Mouse (Mus musculus) Patski (cell line): Measurements from ENCODE around the gene Rpusd3. TPM values are rescaled to one million over a fixed set of nuclear protein-coding genes. Genes with fewer than 3 reads are reported as not detected.
A peak's percentile ranks its signal among the peaks of the same experiment; 100 is the strongest.

Source experiments
- ATAC-seq: fragments of 100-300 bp; one replicate; pipeline ENCODE4 v1.8.0; 2021
- CTCF ChIA-PET: fragments of 350-600 bp; sonication (Branson Sonifier 250); formaldehyde crosslinking; loops from one replicate; lab custom pipeline; 2022; ENCODE audit warnings: inconsistent platforms; lab: Charles Lee
- POLR2A ChIA-PET: fragments of 350-600 bp; sonication (Branson Sonifier 250); formaldehyde crosslinking; loops from one replicate; lab custom pipeline; 2022; ENCODE audit warnings: antibody characterized with exemption, inconsistent platforms; lab: Charles Lee
- DNase-seq: peaks from one replicate; pipeline ENCODE4 v3.0.0-alpha.2; 2011; ENCODE audit warnings: low read depth, low spot score
- H3K27me3 ChIP-seq: fragments of 371-371 bp; one replicate; pipeline ENCODE4 v1.5.1; 2021
- CTCF ChIP-seq: fragments of 100-300 bp; IDR thresholded peaks from one replicate; pipeline ENCODE4 v1.5.1; 2021
- in situ Hi-C: fragments of 300-500 bp; cut with MboI; formaldehyde crosslinking; loops from 3 replicates; pipeline ENCODE4 v1.11.1; 2018; ENCODE audit warnings: low pct_unique_long_range_greater_than_20kb, mixed read lengths
- polyA plus RNA-seq: library from polyadenylated mRNA; unstranded; gene quantifications from one replicate; pipeline ENCODE4 v1.2.3, GENCODE M21; 2021

Gene Rpusd3
- polyA plus RNA-seq, 1 experiment from 2014 or later = 16.6 TPM

- H3K27me3 ChIP-seq = no peaks in the 10 kb centered on the region
- ATAC-seq (no peak), DNase-seq (no peak)
- POLR2A ChIA-PET = interaction anchor here (1.6 kb wide), 1 partner anchor 23 kb away, joined by 3 read pairs; no protein-coding TSS in a partner anchor
- TF ChIP-seq CTCF = no peak
- in situ Hi-C loops = no loop called here
- CTCF ChIA-PET = interaction anchor here (0.9 to 1.4 kb wide), 2 partner anchors 10 to 179 kb away, joined by 3 to 5 read pairs; no protein-coding TSS in a partner anchor
Measured at GRCm38 (mm10) chr6:113392015-113392386, 27.1 kb downstream of the Rpusd3 start.

GRCm38 (mm10) chr6:113390715-113391114, 28.4 kb downstream of the Rpusd3 start:
- DNase-seq = no peak
- POLR2A ChIA-PET = interaction anchor here (1.0 to 1.6 kb wide), 3 partner anchors 12 to 22 kb away, joined by 3 to 4 read pairs (median 3); no protein-coding TSS in a partner anchor
- TF ChIP-seq CTCF = no peak
- ATAC-seq = no peak
- no peaks in the 10 kb centered on the region for H3K27me3 ChIP-seq
- CTCF ChIA-PET = interaction anchor here (0.9 to 1.3 kb wide), 4 partner anchors 9 to 16 kb away, joined by 3 read pairs; no protein-coding TSS in a partner anchor
- in situ Hi-C loops = no loop called here

GRCm38 (mm10) chr6:113388960-113389359, 30.2 kb downstream of the Rpusd3 start, which contains the start of gene Ttll3:
Gene Ttll3, plus strand, starts transcription at chr6:113389260.
- H3K27me3 ChIP-seq = no peaks in the 10 kb centered on the region
- ATAC-seq (no peak), DNase-seq (no peak)
- ChIA-PET POLR2A (interaction anchor here (1.9 kb wide), 1 partner anchor 10 kb away, joined by 5 read pairs; no protein-coding TSS in a partner anchor), CTCF (no interaction called here)
- in situ Hi-C loops = no loop called here
- no peak for TF ChIP-seq CTCF

GRCm38 (mm10) chr6:113386025-113386424, 33.1 kb downstream of the Rpusd3 start:
- no peaks in the 10 kb centered on the region for H3K27me3 ChIP-seq
- ChIA-PET POLR2A (no interaction called here), CTCF (no interaction called here)
- no peak for ATAC-seq
- in situ Hi-C loops = no loop called here
- DNase-seq = no peak
- no peak for TF ChIP-seq CTCF

- POLR2A ChIA-PET = no interaction called here
- CTCF ChIA-PET = interaction anchor here (1.7 kb wide), 1 partner anchor 18 kb away, joined by 3 read pairs; no protein-coding TSS in a partner anchor
- DNase-seq (no peak), ATAC-seq (no peak)
- no peaks in the 10 kb centered on the region for H3K27me3 ChIP-seq
- in situ Hi-C loops = no loop called here
- TF ChIP-seq CTCF = no peak
Measured at GRCm38 (mm10) chr6:113385160-113385714, 33.9 kb downstream of the Rpusd3 start.

GRCm38 (mm10) chr6:113384351-113384927, 34.7 kb downstream of the Rpusd3 start:
- no peak for TF ChIP-seq CTCF
- ATAC-seq = no peak
- POLR2A ChIA-PET = no interaction called here
- in situ Hi-C loops = no loop called here
- CTCF ChIA-PET = interaction anchor here (1.7 kb wide), 1 partner anchor 18 kb away, joined by 3 read pairs; no protein-coding TSS in a partner anchor
- DNase-seq = no peak
- no peaks in the 10 kb centered on the region for H3K27me3 ChIP-seq

GRCm38 (mm10) chr6:113380480-113380879, 38.7 kb downstream of the Rpusd3 start:
- in situ Hi-C loops = no loop called here
- DNase-seq (no peak), ATAC-seq (no peak)
- ChIA-PET CTCF (interaction anchor here (1.4 kb wide), 1 partner anchor 15 kb away, joined by 3 read pairs; no protein-coding TSS in a partner anchor), POLR2A (no interaction called here)
- no peaks in the 10 kb centered on the region for H3K27me3 ChIP-seq
- no peak for TF ChIP-seq CTCF

- H3K27me3 ChIP-seq = no peaks in the 10 kb centered on the region
- ChIA-PET CTCF (no interaction called here), POLR2A (interaction anchor here (1.3 kb wide), 1 partner anchor 9 kb away, joined by 5 read pairs; the partner anchor contains the start of gene Ttll3)
- no peak for TF ChIP-seq CTCF
- DNase-seq (no peak), ATAC-seq (no peak)
- in situ Hi-C loops = loop anchor here (5.0 kb wide), 1 partner anchor 42 kb away; no protein-coding TSS in a partner anchor
Measured at GRCm38 (mm10) chr6:113379246-113379645, 39.9 kb downstream of the Rpusd3 start.

GRCm38 (mm10) chr6:113377496-113378385, 41.4 kb downstream of the Rpusd3 start, which contains the start of the genes Tada3 and Arpc4:
Gene Tada3, minus strand, starts transcription at chr6:113377883.
Gene Arpc4, plus strand, starts transcription at chr6:113378115.
- in situ Hi-C loops = loop anchor here (5.0 kb wide), 1 partner anchor 40 kb away; no protein-coding TSS in a partner anchor
- POLR2A ChIA-PET = interaction anchor here (0.6 to 1.3 kb wide), 3 partner anchors 10 to 17 kb away, joined by 3 to 5 read pairs (median 5); partner anchors contain the start of gene Ttll3
- ATAC-seq = peak; percentile 89

GRCm38 (mm10) chr6:113377172-113377495, 42.0 kb downstream of the Rpusd3 start:
- no peak for TF ChIP-seq CTCF
- DNase-seq (no peak), ATAC-seq (no peak)
- POLR2A ChIA-PET = no interaction called here
- in situ Hi-C loops = loop anchor here (5.0 kb wide), 1 partner anchor 40 kb away; no protein-coding TSS in a partner anchor
- CTCF ChIA-PET = no interaction called here
- H3K27me3 ChIP-seq = no peaks in the 10 kb centered on the region

More at GRCm38 (mm10) chr6:113377496-113378385, 41.4 kb downstream of the Rpusd3 start, which contains the start of the genes Tada3 and Arpc4:
- CTCF ChIA-PET = no interaction called here
- DNase-seq = peak; percentile 92
- no peaks in the 10 kb centered on the region for H3K27me3 ChIP-seq
- TF ChIP-seq CTCF = no peak
